ENCODE assay signal across 19 mouse cellular contexts in genomic region chr9:109949801-109950200, GRCm38 (mm10).
"Had no signal": no experiment of that assay in that cellular context is flagged by ENCODE, and none has a peak within 500 bp of the region (broad histone marks: within the 10 kb centered on the region; RNA-seq: fewer than 3 reads in every experiment).

No protein-coding gene starts in this region.

- H3K4me2 ChIP-seq: kidney, embryonic 15.5 days; liver, embryonic 13.5 days; midbrain, embryonic 13.5 days; neural tube, embryonic 13.5 days had no signal

- H3K27ac ChIP-seq: kidney, embryonic 15.5 days; left cerebral cortex, adult 2 months; liver, embryonic 13.5 days; midbrain, embryonic 13.5 days; neural tube, embryonic 13.5 days; stomach, postnatal 0 days had no signal

- H3K4me3 ChIP-seq: kidney, embryonic 15.5 days; left cerebral cortex, adult 2 months; liver, embryonic 13.5 days; midbrain, embryonic 13.5 days; myocyte; neural tube, embryonic 13.5 days had no signal

- H3K36me3 ChIP-seq: liver, embryonic 13.5 days; midbrain, embryonic 13.5 days had no signal

- H3K9ac ChIP-seq: kidney, embryonic 15.5 days; liver, embryonic 13.5 days; midbrain, embryonic 13.5 days; neural tube, embryonic 13.5 days had no signal

- H3K9me3 ChIP-seq: kidney, embryonic 15.5 days; liver, embryonic 13.5 days; midbrain, embryonic 13.5 days; neural tube, embryonic 13.5 days had no signal

- DNase-seq: kidney, adult 8-10 months; layer of hippocampus, postnatal 36 days; liver, embryonic 13.5 days; lung, adult 2 months; lung, postnatal 14 days; lung, postnatal 4 days; right cerebral cortex, adult 18-20 months; right cerebral cortex, postnatal 14 days; right cerebral cortex, postnatal 4 days; thymus, adult 2 months; thymus, postnatal 14 days; thymus, postnatal 4 days had no signal

- H3K27me3 ChIP-seq: kidney, embryonic 15.5 days; liver, embryonic 13.5 days; midbrain, embryonic 13.5 days; neural tube, embryonic 13.5 days had no signal

- ATAC-seq: midbrain, embryonic 13.5 days; midbrain, embryonic 16.5 days had no signal

- H3K4me1 ChIP-seq: kidney, embryonic 15.5 days; liver, embryonic 13.5 days; midbrain, embryonic 13.5 days; neural tube, embryonic 13.5 days had no signal
